Mouse (Mus musculus): Measurements from ENCODE around the gene Gm42674. TPM values are rescaled to one million over a fixed set of nuclear protein-coding genes. Genes with fewer than 3 reads are reported as not detected.
A peak's percentile ranks its signal among the peaks of the same experiment; 100 is the strongest.

The Gm42674 gene
- polyA plus RNA-seq, 1 experiment from 2014 or later, result not detected

DNA sequence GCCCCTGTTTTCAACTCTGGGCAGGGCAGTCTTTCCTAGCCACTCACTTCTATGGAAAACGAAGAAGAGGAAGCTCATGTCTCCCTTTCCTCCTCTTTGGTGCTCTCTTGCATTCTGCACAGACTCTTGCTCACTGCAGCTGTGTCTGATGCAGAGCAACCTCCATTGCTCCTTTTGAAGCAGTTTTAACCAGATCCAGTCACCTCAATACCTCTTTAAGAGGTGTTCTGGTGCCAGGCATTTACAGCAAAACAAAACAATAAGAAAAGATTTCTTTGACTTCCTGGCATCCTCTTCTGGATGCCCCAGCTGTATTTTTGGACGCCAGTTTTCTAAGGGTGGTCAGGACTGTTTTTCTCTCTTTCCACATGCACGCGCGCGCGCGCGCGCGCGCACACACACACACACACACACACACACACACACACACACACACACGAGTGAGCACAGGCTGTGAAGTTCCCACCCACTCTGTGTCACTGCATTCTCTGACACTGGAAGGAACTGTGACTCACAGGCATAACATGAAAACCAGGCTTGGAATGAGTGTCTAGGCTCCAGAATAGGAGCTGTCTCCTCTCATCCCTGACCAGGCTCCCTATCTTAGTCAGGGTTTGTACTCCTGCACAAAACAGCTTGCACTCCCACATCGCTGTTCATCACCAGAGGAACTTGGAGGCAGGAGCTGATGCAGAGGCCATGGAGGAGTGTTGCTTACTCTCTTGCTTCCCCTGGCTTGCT lies 14.2 kb upstream of the Gm42674 start:
- peak overlapping the region; percentile 3; the same call in 1 of the 2 replicates for H3K4me3 ChIP-seq (ENCODE audit: inconsistent target)
- WGBS (ENCODE audit: missing documents), result 51% methylated on average over 14 of the region's 14 CpGs
- H3K27ac ChIP-seq, result peak overlapping the region; percentile 93
- H3K36me3 ChIP-seq (ENCODE audit: inconsistent target), result no peaks in the 10 kb centered on the region
- no peaks in the 10 kb centered on the region for H3K79me2 ChIP-seq (ENCODE audit: inconsistent target)

DNA sequence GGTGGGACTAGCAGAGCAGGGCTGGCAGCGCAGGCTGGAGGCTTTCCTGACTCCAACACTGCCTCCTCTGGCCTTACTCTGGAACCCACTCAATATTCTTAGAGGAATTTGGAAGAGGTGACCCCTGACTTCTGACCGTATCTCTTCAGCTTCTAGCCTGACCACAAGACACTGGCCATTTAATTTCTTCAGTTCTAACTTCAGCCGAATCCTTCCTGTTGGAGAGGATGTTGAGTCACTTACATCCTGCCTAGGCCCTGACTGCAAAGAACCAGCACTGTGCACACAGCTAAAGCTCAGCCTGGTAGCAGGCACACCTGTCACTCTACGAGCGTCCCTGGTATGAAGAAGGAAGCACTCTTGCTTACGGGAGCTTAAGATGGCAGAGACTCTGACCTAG lies 12.3 kb upstream of the Gm42674 start:
- no peaks in the 10 kb centered on the region for H3K79me2 ChIP-seq (ENCODE audit: inconsistent target)
- no peak overlapping the region for H3K4me3 ChIP-seq (ENCODE audit: inconsistent target)
- peak overlapping the region; percentile 93 for H3K27ac ChIP-seq
- 32% methylated on average over 6 of the region's 6 CpGs for WGBS (ENCODE audit: missing documents)
- H3K36me3 ChIP-seq (ENCODE audit: inconsistent target), result no peaks in the 10 kb centered on the region

DNA sequence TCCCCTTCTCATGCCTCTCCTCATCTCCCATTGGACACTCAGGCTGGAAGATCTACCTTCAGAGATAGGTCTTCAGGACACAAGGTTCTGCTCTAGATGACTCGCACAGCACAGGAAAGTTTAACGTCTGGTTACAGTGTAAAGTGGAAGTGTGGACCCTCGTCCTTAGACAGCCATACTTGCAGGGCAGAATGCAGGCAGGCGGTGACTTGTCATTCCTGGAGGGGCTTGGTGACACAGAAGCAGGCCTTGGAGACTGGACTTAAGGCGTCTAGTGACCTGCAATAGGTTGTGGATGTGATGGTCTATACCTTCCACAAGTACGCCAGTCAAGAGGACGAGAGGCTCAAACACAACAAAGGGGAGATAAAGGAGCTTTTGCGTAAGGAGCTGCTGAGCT lies 11.8 kb upstream of the Gm42674 start, which contains the start of gene S100a2:
Gene S100a2, plus strand, starts transcription at position 301 of the 400 bp plus-strand sequence.
- 81% methylated on average over 8 of the region's 8 CpGs for WGBS (ENCODE audit: missing documents)
- H3K4me3 ChIP-seq (ENCODE audit: inconsistent target), result no peak within 1 kb of the TSS
- peak within 1 kb of the TSS; percentile 93 for H3K27ac ChIP-seq
- no peaks in the 10 kb centered on the region for H3K36me3 ChIP-seq (ENCODE audit: inconsistent target)
- no peaks in the 10 kb centered on the region for H3K79me2 ChIP-seq (ENCODE audit: inconsistent target)

DNA sequence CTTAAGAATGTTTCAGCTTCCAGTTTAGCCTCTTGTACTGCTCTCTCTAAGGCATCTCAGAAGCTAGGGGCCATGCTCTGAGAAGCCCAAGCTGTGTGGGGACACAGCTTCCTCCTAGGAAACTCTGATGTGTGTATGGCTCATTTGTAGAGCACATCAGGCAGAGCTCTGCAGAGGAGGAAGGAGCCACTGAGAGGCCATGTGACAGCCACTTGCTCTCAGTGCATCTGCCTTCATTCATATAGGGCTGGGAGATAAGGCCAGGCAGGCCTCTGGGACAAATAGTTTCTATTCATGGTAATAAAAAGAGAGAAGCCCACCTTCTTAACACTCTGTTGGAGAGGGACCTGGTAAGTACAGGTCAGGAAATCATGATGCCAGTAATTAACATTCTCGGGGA lies 7.2 kb upstream of the Gm42674 start:
- Histone ChIP-seq H3K36me3 (ENCODE audit: inconsistent target) (no peaks in the 10 kb centered on the region), H3K79me2 (ENCODE audit: inconsistent target) (no peaks in the 10 kb centered on the region), H3K27ac (peak overlapping the region; percentile 5; the same call in 1 of the 2 replicates), H3K4me3 (ENCODE audit: inconsistent target) (no peak overlapping the region)
- WGBS (ENCODE audit: missing documents), result 87% methylated on average over 1 of the region's 1 CpGs

DNA sequence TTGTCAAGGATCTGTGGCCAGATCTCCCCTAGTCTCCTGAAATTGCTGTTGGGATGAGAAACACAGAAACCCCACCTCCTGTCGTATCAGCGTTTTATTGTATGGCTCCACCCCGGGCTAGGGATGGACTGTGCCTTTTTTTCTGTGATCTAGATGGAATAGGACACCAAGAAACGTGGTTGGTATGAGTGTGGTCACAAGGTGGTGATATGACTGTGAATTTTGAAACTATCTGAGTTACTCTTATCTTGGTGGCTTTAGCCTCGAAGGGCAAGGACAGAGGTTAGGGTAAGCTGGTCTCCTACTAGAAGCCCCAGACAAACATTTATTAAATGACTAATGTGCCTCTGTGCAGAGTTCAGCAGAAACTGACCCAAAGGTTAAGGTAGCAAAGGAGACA lies 6.1 kb upstream of the Gm42674 start:
- WGBS (ENCODE audit: missing documents), result 90% methylated on average over 5 of the region's 5 CpGs
- H3K27ac ChIP-seq, result no peak overlapping the region

DNA sequence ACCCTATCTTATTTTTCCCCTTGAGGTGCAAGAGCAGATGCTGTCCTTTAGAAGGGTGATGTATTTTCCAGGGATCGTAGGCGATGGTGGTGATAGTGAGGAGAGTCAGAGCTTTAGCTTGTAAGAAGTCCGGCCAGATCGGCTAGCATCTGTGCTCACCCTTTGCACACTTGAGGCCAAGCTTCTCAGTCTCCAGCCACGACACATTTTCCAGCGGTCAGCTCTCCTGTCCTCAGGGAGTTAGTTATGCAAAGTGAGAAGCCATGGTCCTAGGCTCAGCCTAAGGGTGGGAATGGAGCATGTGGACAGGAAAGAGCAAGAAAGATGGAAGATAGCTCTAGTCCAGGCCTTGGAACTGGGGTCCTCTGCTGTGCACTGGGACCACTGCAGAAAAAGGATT lies 4.9 kb upstream of the Gm42674 start:
- Histone ChIP-seq H3K4me3 (ENCODE audit: inconsistent target) (no peak overlapping the region), H3K79me2 (ENCODE audit: inconsistent target) (no peaks in the 10 kb centered on the region), H3K27ac (no peak overlapping the region), H3K36me3 (ENCODE audit: inconsistent target) (no peaks in the 10 kb centered on the region)
- 95% methylated on average over 6 of the region's 6 CpGs for WGBS (ENCODE audit: missing documents)

More for the DNA sequence above, 6.1 kb upstream of the Gm42674 start:
- Histone ChIP-seq H3K4me3 (ENCODE audit: inconsistent target) (no peak overlapping the region), H3K79me2 (ENCODE audit: inconsistent target) (no peaks in the 10 kb centered on the region), H3K36me3 (ENCODE audit: inconsistent target) (no peaks in the 10 kb centered on the region)

DNA sequence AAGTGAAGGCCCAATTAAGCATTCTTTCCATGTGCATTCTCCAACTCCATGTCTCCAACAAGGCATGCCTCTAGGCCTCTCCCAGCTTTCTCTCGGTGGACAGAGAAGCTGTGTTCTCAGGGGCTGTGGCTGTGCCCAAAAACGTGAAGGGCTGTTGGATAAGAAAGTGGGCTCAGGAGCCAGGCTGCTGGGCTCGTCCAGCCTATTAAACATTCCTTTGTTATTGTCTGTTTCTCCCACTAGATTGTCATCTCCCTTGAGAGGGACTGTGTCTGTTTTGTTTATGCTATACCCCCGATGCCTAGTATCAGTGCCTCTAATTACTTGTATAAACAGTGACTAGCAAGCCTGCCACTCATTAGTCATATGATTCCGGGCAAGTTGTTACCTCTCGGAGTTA lies 4.0 kb upstream of the Gm42674 start:
- Histone ChIP-seq H3K4me3 (ENCODE audit: inconsistent target) (no peak overlapping the region), H3K27ac (no peak overlapping the region), H3K36me3 (ENCODE audit: inconsistent target) (no peaks in the 10 kb centered on the region), H3K79me2 (ENCODE audit: inconsistent target) (no peaks in the 10 kb centered on the region)
- WGBS (ENCODE audit: missing documents), result 94% methylated on average over 6 of the region's 6 CpGs

DNA sequence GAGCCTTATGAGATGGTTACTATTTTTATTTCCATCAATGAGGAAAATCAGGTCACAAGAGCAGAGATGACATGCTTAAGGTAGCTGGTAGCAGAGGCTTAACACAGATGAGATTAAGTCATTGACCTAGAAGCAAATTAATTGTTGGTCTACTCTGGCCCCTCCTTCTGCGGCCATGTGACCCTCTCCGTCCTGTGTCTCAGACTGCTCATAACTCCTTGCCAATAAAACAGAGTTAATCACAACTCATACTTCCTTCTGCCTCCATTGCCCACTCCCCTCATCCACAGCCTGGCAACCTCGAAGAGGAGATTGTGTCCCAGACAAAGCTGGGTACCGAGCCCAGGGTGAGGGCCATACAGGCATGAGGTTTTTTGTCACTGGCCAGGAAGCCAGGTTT lies 3.5 kb upstream of the Gm42674 start:
- 54% methylated on average over 4 of the region's 4 CpGs for WGBS (ENCODE audit: missing documents)
- no peak overlapping the region for H3K27ac ChIP-seq
- no peak overlapping the region for H3K4me3 ChIP-seq (ENCODE audit: inconsistent target)
- H3K36me3 ChIP-seq (ENCODE audit: inconsistent target), result no peaks in the 10 kb centered on the region
- no peaks in the 10 kb centered on the region for H3K79me2 ChIP-seq (ENCODE audit: inconsistent target)

DNA sequence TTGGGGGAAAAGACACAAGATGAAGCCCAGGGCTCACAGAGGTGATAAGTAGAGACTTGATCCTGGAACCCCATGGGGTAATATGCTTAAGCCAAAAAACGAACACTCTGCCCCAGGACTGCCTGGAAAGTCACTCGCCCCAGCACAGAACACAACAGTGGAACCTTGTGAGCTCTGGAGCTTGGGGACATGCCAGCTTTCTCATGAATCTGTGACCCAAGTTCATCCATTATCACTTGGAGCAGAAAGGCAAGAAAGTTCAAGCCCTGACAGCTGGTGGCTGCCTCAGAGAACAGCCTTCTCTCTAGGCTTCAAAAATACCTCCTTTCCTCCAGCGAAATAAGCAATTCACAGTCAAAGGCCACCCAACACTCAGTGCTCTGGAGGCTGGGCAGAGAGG lies 2.3 kb upstream of the Gm42674 start:
- H3K27ac ChIP-seq, result no peak overlapping the region
- H3K4me3 ChIP-seq (ENCODE audit: inconsistent target), result no peak overlapping the region
- H3K36me3 ChIP-seq (ENCODE audit: inconsistent target), result no peaks in the 10 kb centered on the region
- WGBS (ENCODE audit: missing documents), result 100% methylated on average over 3 of the region's 3 CpGs
- H3K79me2 ChIP-seq (ENCODE audit: inconsistent target), result peaks cover 7% of the 10 kb centered on the region

DNA sequence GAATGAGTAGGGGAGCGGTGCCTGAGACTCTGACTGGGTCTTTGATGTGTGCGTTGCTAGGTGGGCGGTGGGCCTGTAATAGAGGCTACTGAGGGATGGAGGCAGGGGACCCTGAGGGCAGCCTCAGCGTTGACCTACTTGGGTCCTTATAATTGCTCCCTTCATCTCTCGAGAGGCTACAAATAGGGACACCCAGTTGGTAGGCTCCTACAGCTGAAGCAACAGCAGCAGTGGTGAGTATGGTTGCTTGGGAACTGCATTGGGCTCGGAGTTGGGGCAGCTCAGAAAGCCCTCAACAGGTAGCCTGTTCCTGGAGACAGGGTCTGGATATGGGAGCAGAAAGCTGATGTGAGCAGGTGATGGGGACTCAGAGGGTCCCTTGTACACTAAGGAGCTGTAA lies 1.7 kb upstream of the Gm42674 start:
- Histone ChIP-seq H3K36me3 (ENCODE audit: inconsistent target) (no peaks in the 10 kb centered on the region), H3K79me2 (ENCODE audit: inconsistent target) (peaks cover 14% of the 10 kb centered on the region), H3K4me3 (ENCODE audit: inconsistent target) (no peak overlapping the region), H3K27ac (no peak overlapping the region)
- WGBS (ENCODE audit: missing documents), result 90% methylated on average over 6 of the region's 6 CpGs

DNA sequence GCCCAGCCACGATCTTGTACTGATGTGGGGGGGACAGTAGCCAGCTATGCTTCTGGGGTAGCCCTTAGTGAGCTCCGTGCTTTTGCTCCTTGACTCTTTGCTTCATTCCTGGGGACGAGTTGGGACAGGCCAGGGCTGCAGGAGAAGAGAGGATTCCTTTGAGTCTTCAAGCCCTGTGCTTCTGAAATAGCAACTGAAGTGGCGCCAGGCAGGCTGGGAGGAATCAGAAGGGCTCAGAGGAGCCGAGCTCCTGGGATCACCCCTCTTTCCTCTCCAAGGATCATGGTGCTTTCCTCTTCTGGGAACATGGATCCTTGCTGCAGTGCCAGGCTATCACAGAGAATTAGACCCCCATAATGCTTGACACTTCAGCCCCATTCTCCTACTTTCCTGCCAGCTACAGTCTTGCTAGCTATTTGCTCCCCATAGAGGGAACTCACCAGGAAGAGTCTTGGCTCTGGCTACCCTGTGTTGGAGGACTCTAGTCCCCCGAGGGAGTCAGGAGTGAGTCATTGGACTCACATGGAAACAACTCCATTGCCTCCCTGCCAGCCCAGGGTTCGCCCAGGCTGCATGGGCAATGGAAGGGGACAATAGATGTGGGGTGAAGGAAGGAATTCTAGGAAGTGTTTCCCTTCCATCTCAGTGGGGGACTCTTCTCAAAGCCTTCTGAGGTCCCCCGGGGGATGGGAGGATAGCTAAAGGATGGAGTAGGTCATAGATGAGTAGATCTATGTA lies 1.1 kb upstream of the Gm42674 start:
- peaks cover 20% of the 10 kb centered on the region for H3K79me2 ChIP-seq (ENCODE audit: inconsistent target)
- no peak overlapping the region for H3K27ac ChIP-seq
- WGBS (ENCODE audit: missing documents), result 87% methylated on average over 8 of the region's 8 CpGs
- no peaks in the 10 kb centered on the region for H3K36me3 ChIP-seq (ENCODE audit: inconsistent target)
- H3K4me3 ChIP-seq (ENCODE audit: inconsistent target), result no peak overlapping the region

DNA sequence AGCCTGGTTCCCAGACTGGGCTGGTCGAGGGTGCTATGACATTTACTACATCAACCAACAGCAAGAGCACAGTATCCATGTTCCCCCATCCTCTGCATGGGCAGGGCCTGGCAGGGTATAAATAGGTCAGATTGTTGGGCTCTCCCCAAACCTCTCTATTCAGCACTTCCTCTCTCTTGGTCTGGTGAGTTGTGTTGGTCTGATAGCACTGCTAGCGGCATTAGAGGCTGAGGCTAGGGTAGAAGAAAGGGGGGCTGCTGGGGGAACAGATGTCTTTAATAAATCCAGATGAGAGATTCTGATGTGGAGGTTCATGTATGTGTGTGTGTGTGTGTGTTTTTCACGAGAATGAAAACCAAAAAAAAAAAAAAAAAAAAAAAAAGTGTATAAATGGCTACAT lies 1.9 kb downstream of the Gm42674 start, which contains the start of gene S100a4:
Gene S100a4, plus strand, starts transcription at position 149 of the 400 bp plus-strand sequence.
- peak within 1 kb of the TSS; percentile 47 for H3K4me3 ChIP-seq (ENCODE audit: inconsistent target)
- WGBS (ENCODE audit: missing documents), result 6% methylated on average over 2 of the region's 3 CpGs
- H3K79me2 ChIP-seq (ENCODE audit: inconsistent target), result peaks cover 22% of the 10 kb centered on the region
- peak within 1 kb of the TSS; percentile 85 for H3K27ac ChIP-seq
- no peaks in the 10 kb centered on the region for H3K36me3 ChIP-seq (ENCODE audit: inconsistent target)

DNA sequence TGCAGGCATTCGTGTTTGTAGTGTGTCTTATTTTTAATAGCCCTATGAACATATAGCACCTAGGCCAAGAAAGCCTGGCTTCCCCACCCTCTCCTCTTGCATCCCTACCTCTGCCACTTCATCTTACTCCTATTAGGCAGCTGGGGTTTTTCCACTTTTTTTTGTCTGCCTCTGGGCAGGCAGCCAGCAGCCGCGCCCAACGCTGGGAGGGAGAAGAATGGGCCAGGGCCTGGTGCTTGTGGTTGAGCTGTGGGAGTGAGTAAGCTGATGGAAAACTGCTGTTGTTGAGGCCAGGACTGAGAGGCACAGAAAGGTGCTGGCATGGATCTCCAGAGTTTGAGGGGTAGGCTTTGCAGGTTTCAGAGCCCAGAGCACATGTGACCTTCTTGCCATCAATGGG lies 2.7 kb downstream of the Gm42674 start:
- Histone ChIP-seq H3K4me3 (ENCODE audit: inconsistent target) (peak overlapping the region; percentile 47), H3K27ac (peak overlapping the region; percentile 85), H3K36me3 (ENCODE audit: inconsistent target) (no peaks in the 10 kb centered on the region), H3K79me2 (ENCODE audit: inconsistent target) (peaks cover 22% of the 10 kb centered on the region)
- WGBS (ENCODE audit: missing documents), result 26% methylated on average over 4 of the region's 4 CpGs

DNA sequence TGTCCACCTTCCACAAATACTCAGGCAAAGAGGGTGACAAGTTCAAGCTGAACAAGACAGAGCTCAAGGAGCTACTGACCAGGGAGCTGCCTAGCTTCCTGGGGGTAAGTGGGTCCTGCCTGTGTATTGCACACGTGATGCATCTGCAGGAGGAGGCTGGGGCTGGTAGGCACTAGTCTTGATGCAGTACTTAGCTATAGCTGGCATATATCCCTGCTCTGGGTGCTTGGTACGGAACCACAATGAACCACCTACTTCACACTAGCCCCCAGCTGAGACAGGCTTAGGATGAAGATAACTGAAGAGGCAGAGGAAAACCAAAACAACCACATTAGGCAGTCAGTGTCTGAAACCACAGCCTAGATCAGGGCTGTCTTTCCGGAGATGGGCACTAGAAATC lies 3.3 kb downstream of the Gm42674 start:
- Histone ChIP-seq H3K4me3 (ENCODE audit: inconsistent target) (peak overlapping the region; percentile 47), H3K36me3 (ENCODE audit: inconsistent target) (no peaks in the 10 kb centered on the region), H3K79me2 (ENCODE audit: inconsistent target) (peaks cover 22% of the 10 kb centered on the region), H3K27ac (peak overlapping the region; percentile 85)
- 31% methylated on average over 3 of the region's 3 CpGs for WGBS (ENCODE audit: missing documents)

DNA sequence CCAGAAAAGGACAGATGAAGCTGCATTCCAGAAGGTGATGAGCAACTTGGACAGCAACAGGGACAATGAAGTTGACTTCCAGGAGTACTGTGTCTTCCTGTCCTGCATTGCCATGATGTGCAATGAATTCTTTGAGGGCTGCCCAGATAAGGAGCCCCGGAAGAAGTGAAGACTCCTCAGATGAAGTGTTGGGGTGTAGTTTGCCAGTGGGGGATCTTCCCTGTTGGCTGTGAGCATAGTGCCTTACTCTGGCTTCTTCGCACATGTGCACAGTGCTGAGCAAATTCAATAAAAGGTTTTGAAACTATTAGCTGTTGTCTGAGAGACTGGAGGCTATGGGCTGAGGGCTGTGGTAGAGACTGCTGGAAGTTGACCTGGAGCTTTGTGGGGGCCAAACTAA lies 4.0 kb downstream of the Gm42674 start:
- H3K27ac ChIP-seq, result no peak overlapping the region
- H3K36me3 ChIP-seq (ENCODE audit: inconsistent target), result no peaks in the 10 kb centered on the region
- H3K4me3 ChIP-seq (ENCODE audit: inconsistent target), result no peak overlapping the region
- 81% methylated on average over 2 of the region's 2 CpGs for WGBS (ENCODE audit: missing documents)
- peaks cover 22% of the 10 kb centered on the region for H3K79me2 ChIP-seq (ENCODE audit: inconsistent target)
